Mouse (Mus musculus) right cerebral cortex, postnatal 4 days (tissue): ENCODE measurements at regions not wholly inside any gene's neighbourhood (a gene's known extent, or its start where the extent isn't known, plus 50 kb on each side); places are given as distances from the start of the nearest gene placed in this dataset.

ENCODE experiments used
- DNase-seq: peaks from one replicate; pipeline ENCODE4 v3.0.0-alpha.2; 2022

- DNase-seq, result no peak
Observed at GRCm38 (mm10) chr1:13834860-13835840, 2258.0 kb downstream of the 4930444P10Rik start.

GRCm38 (mm10) chr1:13807786-13808185 is 2285.3 kb downstream of the 4930444P10Rik start:
- no peak for DNase-seq

- DNase-seq, result no peak
Observed at GRCm38 (mm10) chr1:13800460-13800859, 2292.7 kb downstream of the 4930444P10Rik start.

GRCm38 (mm10) chr1:13798848-13799247 is 2294.3 kb downstream of the 4930444P10Rik start:
- DNase-seq, result no peak

GRCm38 (mm10) chr1:13795196-13795595 is 2297.9 kb downstream of the 4930444P10Rik start:
- DNase-seq, result no peak

- peak; percentile 90 for DNase-seq
Observed at GRCm38 (mm10) chr1:13789318-13790085, 2303.6 kb downstream of the 4930444P10Rik start.

GRCm38 (mm10) chr1:13787016-13787415 is 2306.1 kb downstream of the 4930444P10Rik start:
- DNase-seq, result no peak

- DNase-seq, result peak; percentile 15
Observed at GRCm38 (mm10) chr1:13784396-13784795, 2308.7 kb downstream of the 4930444P10Rik start.

- DNase-seq, result no peak
Observed at GRCm38 (mm10) chr1:13782633-13783032, 2310.5 kb downstream of the 4930444P10Rik start.

GRCm38 (mm10) chr1:13772106-13772505 is 2321.0 kb downstream of the 4930444P10Rik start:
- no peak for DNase-seq

GRCm38 (mm10) chr1:13771014-13771463 is 2322.1 kb downstream of the 4930444P10Rik start:
- DNase-seq, result no peak

- no peak for DNase-seq
Observed at GRCm38 (mm10) chr1:13752479-13752878, 2338.6 kb downstream of the A830018L16Rik start.

- no peak for DNase-seq
Observed at GRCm38 (mm10) chr1:13751381-13751780, 2337.5 kb downstream of the A830018L16Rik start.
